Mouse (Mus musculus): ENCODE results near the gene Ppp3ca. TPM values are rescaled to one million over a fixed set of nuclear protein-coding genes. Genes with fewer than 3 reads are reported as not detected.

The Ppp3ca gene
- total and polyA plus RNA-seq, 3 experiments, result 17.4 to 40.6 (median 32.0) TPM

GRCm38 (mm10) chr3:136853596-136853995, 183.7 kb downstream of the Ppp3ca start:
- Histone ChIP-seq H3K9ac (ENCODE audit: control insufficient read depth, low read depth, low read length, poor library complexity, severe bottlenecking) (no peak overlapping the region), H3K27ac (ENCODE audit: control insufficient read depth, low read depth, low read length) (no peak overlapping the region), H3K27me3 (ENCODE audit: control insufficient read depth in 1 of 2, insufficient read depth in 2 of 2, low read length in 2 of 2) (no peaks in the 10 kb centered on the region), H3K36me3 (ENCODE audit: control insufficient read depth in 1 of 2, insufficient read depth in 2 of 2, low read length in 2 of 2) (no peaks in the 10 kb centered on the region), H3K9me3 (replicated peaks; ENCODE audit: insufficient read depth, low read length) (no peaks in the 10 kb centered on the region), H3K79me2 (ENCODE audit: control insufficient read depth, insufficient read depth, low read length, poor library complexity) (no peaks in the 10 kb centered on the region), H3K4me1 (ENCODE audit: control insufficient read depth in 1 of 2, insufficient read depth in 2 of 2, low read length in 2 of 2) (no peaks in the 10 kb centered on the region; a peak in 1 of 4 replicates), H3K4me3 (ENCODE audit: control insufficient read depth in 1 of 2, insufficient read depth in 1 of 2, low read depth in 2 of 2, low read length in 2 of 2) (no peak overlapping the region)
- TF ChIP-seq SIN3A (IDR thresholded peaks at IDR 0.05; ENCODE audit: low read length) (no peak), HCFC1 (IDR thresholded peaks at IDR 0.05; ENCODE audit: low read depth, low read length) (no peak)
- no peak for DNase-seq (ENCODE audit: low read depth, low spot score)

- TF ChIP-seq JUND (IDR thresholded peaks at IDR 0.05; ENCODE audit: low read depth, low read length), result no peak
- TF ChIP-seq POLR2A (IDR thresholded peaks at IDR 0.05; ENCODE audit: control insufficient read depth in 1 of 2, insufficient read depth in 1 of 2, low read depth in 1 of 2, low read length in 2 of 2, poor library complexity in 1 of 2), result no peak
- no peak for TF ChIP-seq CTCF (IDR thresholded peaks at IDR 0.05 in 2 of 3, conservative IDR thresholded peaks at IDR 0.05 in 1 of 3; ENCODE audit: control insufficient read depth in 1 of 3, insufficient read depth in 1 of 3, low read depth in 2 of 3, low read length in 3 of 3, poor library complexity in 1 of 3, severe bottlenecking in 1 of 3)
- TF ChIP-seq TCF12 (IDR thresholded peaks at IDR 0.05; ENCODE audit: low read depth, low read length), result no peak
- Histone ChIP-seq H3K4me3 (ENCODE audit: control insufficient read depth in 1 of 2, insufficient read depth in 1 of 2, low read depth in 2 of 2, low read length in 2 of 2) (no peak overlapping the region), H3K36me3 (ENCODE audit: control insufficient read depth in 1 of 2, insufficient read depth in 2 of 2, low read length in 2 of 2) (no peaks in the 10 kb centered on the region), H3K9me3 (replicated peaks; ENCODE audit: insufficient read depth, low read length) (no peaks in the 10 kb centered on the region), H3K27me3 (ENCODE audit: control insufficient read depth in 1 of 2, insufficient read depth in 2 of 2, low read length in 2 of 2) (no peaks in the 10 kb centered on the region), H3K4me1 (ENCODE audit: control insufficient read depth in 1 of 2, insufficient read depth in 2 of 2, low read length in 2 of 2) (no peaks in the 10 kb centered on the region), H3K9ac (ENCODE audit: control insufficient read depth, low read depth, low read length, poor library complexity, severe bottlenecking) (no peak overlapping the region), H3K27ac (ENCODE audit: control insufficient read depth, low read depth, low read length) (no peak overlapping the region), H3K79me2 (ENCODE audit: control insufficient read depth, insufficient read depth, low read length, poor library complexity) (no peaks in the 10 kb centered on the region)
- no peak for DNase-seq (ENCODE audit: low read depth, low spot score)
Measured at GRCm38 (mm10) chr3:136855996-136856395, 186.1 kb downstream of the Ppp3ca start.

DNA sequence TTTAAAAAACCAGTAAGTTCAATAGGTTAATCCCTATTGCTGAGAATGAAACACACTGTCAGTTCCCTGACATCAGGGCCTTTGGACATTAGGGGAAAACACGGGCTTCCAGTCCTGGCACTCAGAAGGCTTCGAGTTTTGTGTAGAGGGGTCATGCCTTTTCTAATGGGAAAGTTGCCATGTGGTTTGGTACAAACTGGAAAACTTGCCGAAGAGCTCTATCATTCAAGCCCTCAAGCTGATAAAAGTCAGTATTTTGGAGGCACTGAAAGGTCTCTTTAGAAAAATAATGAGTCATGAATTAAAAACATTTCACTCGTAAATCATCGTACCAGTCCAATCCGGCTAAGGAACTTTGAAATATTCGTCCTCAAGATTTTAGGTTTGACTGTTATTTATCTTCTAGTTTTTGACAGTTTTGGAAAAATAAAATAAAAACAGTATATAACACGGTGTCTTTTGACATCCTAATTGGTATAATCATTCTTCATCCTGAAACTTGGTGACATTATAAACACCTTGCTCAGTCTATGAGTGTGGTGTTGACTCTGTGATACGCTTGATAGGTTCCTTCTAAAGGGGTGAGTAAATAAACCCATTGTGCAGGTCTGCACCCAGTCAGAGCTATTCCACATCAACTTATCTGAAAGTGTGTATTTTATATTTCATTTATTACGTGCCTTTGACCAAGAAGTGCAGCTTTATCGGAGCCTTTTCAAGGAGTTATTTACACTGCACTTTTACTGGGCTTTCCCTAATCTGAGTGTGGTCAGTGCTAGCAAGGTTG, 192.3 kb downstream of the Ppp3ca start:
- Histone ChIP-seq H3K9ac (ENCODE audit: control insufficient read depth, low read depth, low read length, poor library complexity, severe bottlenecking) (no peak overlapping the region), H3K27me3 (ENCODE audit: control insufficient read depth in 1 of 2, insufficient read depth in 2 of 2, low read length in 2 of 2) (no peaks in the 10 kb centered on the region), H3K4me3 (ENCODE audit: control insufficient read depth in 1 of 2, insufficient read depth in 1 of 2, low read depth in 2 of 2, low read length in 2 of 2) (no peak overlapping the region), H3K9me3 (replicated peaks; ENCODE audit: insufficient read depth, low read length) (no peaks in the 10 kb centered on the region), H3K4me1 (ENCODE audit: control insufficient read depth in 1 of 2, insufficient read depth in 2 of 2, low read length in 2 of 2) (no peaks in the 10 kb centered on the region; a peak in 1 of 4 replicates), H3K27ac (ENCODE audit: control insufficient read depth, low read depth, low read length) (no peak overlapping the region), H3K36me3 (ENCODE audit: control insufficient read depth in 1 of 2, insufficient read depth in 2 of 2, low read length in 2 of 2) (no peaks in the 10 kb centered on the region), H3K79me2 (ENCODE audit: control insufficient read depth, insufficient read depth, low read length, poor library complexity) (no peaks in the 10 kb centered on the region)
- TF ChIP-seq SIN3A (IDR thresholded peaks at IDR 0.05; ENCODE audit: low read length) (no peak), ZNF384 (IDR thresholded peaks at IDR 0.05; ENCODE audit: low read depth, low read length) (no peak), ELF1 (IDR thresholded peaks at IDR 0.05; ENCODE audit: low read depth, low read length) (no peak), BHLHE40 (IDR thresholded peaks at IDR 0.05; ENCODE audit: borderline replicate concordance, low read depth, low read length) (no peak), UBTF (IDR thresholded peaks at IDR 0.05; ENCODE audit: borderline replicate concordance, insufficient read depth, low read depth, low read length) (no peak), MYB (IDR thresholded peaks at IDR 0.05; ENCODE audit: low read depth, low read length) (no peak), TAL1 (IDR thresholded peaks at IDR 0.05; ENCODE audit: low read length) (no peak), MEF2A (IDR thresholded peaks at IDR 0.05; ENCODE audit: extremely low read depth, insufficient replicate concordance, low read depth, low read length, poor library complexity, severe bottlenecking) (no peak), RCOR1 (IDR thresholded peaks at IDR 0.05; ENCODE audit: low read depth, low read length) (no peak), POLR2AphosphoS2 (IDR thresholded peaks at IDR 0.05; ENCODE audit: low read length) (no peak), RAD21 (IDR thresholded peaks at IDR 0.05; ENCODE audit: low read depth, low read length) (no peak), CHD2 (IDR thresholded peaks at IDR 0.05; ENCODE audit: low read length) (no peak), USF2 (IDR thresholded peaks at IDR 0.05; ENCODE audit: borderline replicate concordance in 1 of 2, insufficient read depth in 1 of 2, low read depth in 1 of 2, low read length in 2 of 2) (no peak), EP300 (IDR thresholded peaks at IDR 0.05; ENCODE audit: low read depth in 1 of 2, low read length in 2 of 2) (no peak)
- no peak for DNase-seq (ENCODE audit: low read depth, low spot score)

Data from MEL (cell line).